Mouse (Mus musculus) lung, adult 2 months (tissue): ENCODE measurements at regions not wholly inside any gene's neighbourhood (a gene's known extent, or its start where the extent isn't known, plus 50 kb on each side); places are given as distances from the start of the nearest gene placed in this dataset.
"Not testable (repeated sequence)": the region's sequence is repeated elsewhere in the genome, so short reads cannot be mapped to it uniquely, and the experiment has no call there.

ENCODE experiments used
- DNase-seq: peaks from one replicate; pipeline ENCODE4 v3.0.0; 2022
- H3K4me1 ChIP-seq: fragments of 200-500 bp; 2 replicates; pipeline ENCODE4 v1.6.1; 2011; ENCODE audit warnings: low read length; ENCODE audit not compliant: control insufficient read depth, insufficient read depth
- H3K4me3 ChIP-seq: fragments of 200-500 bp; replicated peaks from 2 replicates; pipeline ENCODE3; 2011; ENCODE audit warnings: low read depth, mild to moderate bottlenecking, control low read depth, low read length; ENCODE audit errors: extremely low read depth
- CTCF ChIP-seq: fragments of 200-500 bp; IDR thresholded peaks from 2 replicates; pipeline ENCODE4 v1.5.1; 2011; ENCODE audit warnings: mild to moderate bottlenecking, low read length, control low read depth; ENCODE audit not compliant: insufficient read depth
- POLR2A ChIP-seq: fragments of 200-500 bp; IDR thresholded peaks from 2 replicates; pipeline ENCODE4 v1.6.1; 2011; ENCODE audit warnings: low read depth, mild to moderate bottlenecking, control low read depth, low read length, borderline replicate concordance; ENCODE audit errors: extremely low read depth
- WGBS: fragments of 180-500 bp; shearing (Covaris S2); methylation state at CpG from one replicate; pipeline ENCODE4 v1.1.7; 2018; 5-methylcytosine and 5-hydroxymethylcytosine counted together

DNA sequence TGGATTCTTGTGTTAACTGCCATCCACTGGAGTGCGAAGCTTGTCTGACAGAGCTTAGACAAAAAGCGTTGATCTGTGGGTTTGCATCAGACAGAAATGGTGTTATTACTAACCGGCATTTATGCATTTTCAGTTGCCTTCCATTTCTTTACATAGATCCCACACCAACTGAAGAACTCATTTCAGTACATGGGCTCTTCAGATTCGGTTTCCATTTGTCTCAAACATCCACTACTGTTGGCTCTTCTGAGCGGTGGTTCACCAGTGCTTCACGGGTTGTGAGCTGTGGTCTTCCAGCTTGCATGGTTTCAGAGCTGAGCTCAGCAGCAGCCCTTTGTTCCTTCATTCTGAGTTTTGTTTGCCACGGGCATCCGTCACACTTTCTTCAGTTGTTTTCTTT lies 294.4 kb downstream of the Eipr1 start:
- no peaks in the 10 kb centered on the region for H3K4me1 ChIP-seq

GRCm38 (mm10) chr12:29048596-29048995 lies 297.0 kb downstream of the Eipr1 start:
- 56% methylated on average over 4 of the region's 4 CpGs for WGBS
- not testable (repeated sequence) for H3K4me3 ChIP-seq, DNase-seq, H3K4me1 ChIP-seq

More for the DNA sequence above, 294.4 kb downstream of the Eipr1 start:
- TF ChIP-seq POLR2A: no peak
- no peak for TF ChIP-seq CTCF
- no peak for DNase-seq
- 82% methylated on average over 8 of the region's 8 CpGs for WGBS
- no peak overlapping the region for H3K4me3 ChIP-seq

- H3K4me1 ChIP-seq: no peaks in the 10 kb centered on the region
- TF ChIP-seq CTCF (no peak), POLR2A (no peak)
- H3K4me3 ChIP-seq: no peak overlapping the region
- no peak for DNase-seq
- WGBS: 12% methylated on average over 8 of the region's 8 CpGs
Measured at GRCm38 (mm10) chr12:29049105-29049511, 297.5 kb downstream of the Eipr1 start.

DNA sequence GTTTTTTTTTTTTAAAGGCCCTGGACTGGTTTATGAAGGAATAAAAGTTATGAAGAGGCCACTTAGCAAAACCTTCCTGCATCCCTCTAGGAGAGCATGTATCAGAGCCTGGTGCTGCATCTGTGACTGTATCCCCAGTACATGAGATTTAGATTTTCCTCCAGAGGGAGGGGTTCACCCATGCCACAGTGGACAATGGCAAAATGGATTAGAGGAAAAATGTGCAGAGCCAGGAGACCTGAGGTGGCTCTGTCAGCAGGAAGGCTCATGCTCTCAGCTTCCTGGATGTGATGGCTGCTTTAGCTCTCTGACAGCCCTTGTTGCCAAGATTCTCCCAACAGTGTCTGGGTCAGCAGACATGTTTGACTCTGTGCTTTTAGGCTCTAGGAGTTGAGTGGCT lies 298.2 kb downstream of the Eipr1 start:
- TF ChIP-seq POLR2A: no peak
- no peak for TF ChIP-seq CTCF

DNA sequence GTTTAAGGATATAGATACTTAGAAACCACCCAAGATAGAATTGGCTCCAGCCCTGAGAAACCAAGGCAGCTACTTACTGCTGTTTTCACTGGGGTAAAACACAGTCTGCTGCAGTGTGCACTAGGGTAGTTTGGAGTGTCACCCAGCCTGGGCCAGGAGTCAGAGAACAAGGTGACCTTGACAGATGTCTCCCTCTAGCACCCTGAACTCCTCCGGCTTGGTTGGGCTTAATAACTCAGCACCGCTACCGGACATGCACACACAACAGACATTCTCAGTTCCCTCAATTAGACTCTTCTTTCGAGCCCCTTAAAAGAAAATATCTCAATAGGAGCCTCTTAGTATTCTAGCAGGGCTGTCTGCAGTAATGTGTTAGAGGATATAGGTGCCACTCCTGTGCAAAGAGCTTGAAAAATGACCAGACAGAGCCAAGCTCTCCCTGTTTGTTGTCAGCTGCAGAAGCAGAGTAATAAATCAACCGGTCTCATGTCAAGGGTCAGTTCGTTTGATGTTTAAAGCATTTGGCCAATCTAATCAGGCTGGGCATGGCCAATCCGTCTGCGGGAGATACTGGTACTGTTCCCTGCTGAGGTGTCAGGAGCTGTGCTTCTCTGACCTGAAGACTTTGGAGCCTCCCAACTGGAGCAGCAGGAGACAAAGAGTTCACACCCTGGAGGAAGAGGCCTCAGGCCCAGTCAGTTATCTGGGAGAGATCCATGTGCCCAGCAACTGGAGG lies 299.1 kb downstream of the Eipr1 start:
- 61% methylated on average over 8 of the region's 8 CpGs for WGBS
- H3K4me1 ChIP-seq: no peaks in the 10 kb centered on the region

More for the DNA sequence above, 298.2 kb downstream of the Eipr1 start:
- no peak for DNase-seq
- no peaks in the 10 kb centered on the region for H3K4me1 ChIP-seq
- H3K4me3 ChIP-seq: no peak overlapping the region

DNA sequence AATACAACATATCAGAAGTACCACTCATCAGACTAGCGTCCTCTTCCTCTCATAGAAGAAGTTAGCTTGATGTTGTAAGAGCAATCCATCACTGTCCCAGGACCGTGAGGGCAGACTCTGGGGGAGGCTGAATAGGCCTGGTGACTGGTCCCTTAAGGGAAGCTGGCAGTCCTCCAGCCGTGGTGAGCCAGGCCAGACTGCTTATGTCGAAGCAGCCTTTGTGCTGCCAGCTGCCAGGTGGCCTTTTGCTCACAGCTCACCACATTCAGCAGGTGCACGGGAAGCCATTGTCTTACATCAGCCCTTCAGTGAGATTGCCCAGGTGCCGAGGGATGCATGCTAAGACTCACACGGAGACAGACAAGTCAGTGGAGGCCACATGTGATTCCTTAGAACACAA lies 302.8 kb downstream of the Eipr1 start:
- H3K4me3 ChIP-seq: no peak overlapping the region
- H3K4me1 ChIP-seq: no peaks in the 10 kb centered on the region
- TF ChIP-seq CTCF (no peak), POLR2A (no peak)
- WGBS: 23% methylated on average over 7 of the region's 7 CpGs
- DNase-seq: no peak

More for the DNA sequence above, 299.1 kb downstream of the Eipr1 start:
- no peak overlapping the region for H3K4me3 ChIP-seq
- TF ChIP-seq POLR2A (no peak), CTCF (no peak)
- DNase-seq: no peak

DNA sequence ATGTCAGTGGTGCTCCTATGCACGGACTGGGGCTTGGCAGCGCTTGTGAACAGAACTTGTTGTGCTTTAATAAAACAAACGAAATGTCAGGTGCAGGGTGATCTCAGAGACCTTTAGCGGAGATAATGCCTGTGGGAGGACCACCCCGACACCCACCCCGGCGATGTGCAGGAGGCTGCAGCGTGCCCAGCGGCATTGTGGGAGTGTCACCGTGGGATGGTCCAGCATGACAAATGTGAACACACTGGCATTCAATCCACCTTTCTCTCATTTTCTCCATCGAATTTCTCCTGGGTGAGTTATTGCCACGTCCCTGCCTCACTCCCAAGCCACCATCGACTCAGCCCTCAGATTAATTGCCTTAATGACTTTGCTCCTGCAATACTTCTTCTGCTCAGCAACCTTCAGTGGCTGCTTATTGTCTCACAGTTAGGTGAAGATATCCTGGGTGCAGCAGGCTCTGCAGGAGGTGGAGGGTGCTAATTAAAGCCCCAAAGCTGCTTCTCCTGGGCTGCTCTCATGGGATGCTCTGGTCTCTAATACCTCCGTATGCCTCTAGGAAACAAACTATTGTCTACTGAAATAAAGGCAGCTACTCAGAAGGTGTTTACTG lies 310.5 kb downstream of the Eipr1 start:
- TF ChIP-seq CTCF (no peak), POLR2A (no peak)
- no peaks in the 10 kb centered on the region for H3K4me1 ChIP-seq
- no peak overlapping the region for H3K4me3 ChIP-seq
- DNase-seq: no peak
- 37% methylated on average over 14 of the region's 14 CpGs for WGBS

DNA sequence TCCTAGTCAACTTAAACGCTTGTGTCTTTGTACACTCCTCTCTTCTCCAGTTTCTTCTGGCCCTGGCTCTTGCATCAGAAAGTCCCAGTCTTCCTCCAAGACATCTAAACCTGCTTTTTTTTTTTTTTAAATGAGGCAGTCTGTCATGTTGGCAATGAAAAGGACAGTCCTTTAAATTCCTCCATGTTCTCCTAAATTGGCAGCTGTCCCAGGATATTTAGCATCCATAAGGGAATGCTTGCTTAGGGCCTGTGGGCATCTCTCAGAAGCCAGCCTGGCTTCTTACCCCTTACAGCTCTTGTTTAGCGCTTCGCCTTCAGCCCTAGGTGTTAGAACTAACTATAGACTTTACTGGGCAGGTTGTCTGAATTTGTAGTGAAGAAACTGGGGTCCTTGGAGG lies 311.2 kb downstream of the Eipr1 start:
- Histone ChIP-seq H3K4me1 (no peaks in the 10 kb centered on the region), H3K4me3 (no peak overlapping the region)
- DNase-seq: no peak
- 88% methylated on average over 3 of the region's 3 CpGs for WGBS
- TF ChIP-seq POLR2A: no peak
- TF ChIP-seq CTCF: no peak

- H3K4me3 ChIP-seq: no peak overlapping the region
- no peaks in the 10 kb centered on the region for H3K4me1 ChIP-seq
- 23% methylated on average over 5 of the region's 5 CpGs for WGBS
- no peak for TF ChIP-seq POLR2A
- no peak for TF ChIP-seq CTCF
- no peak for DNase-seq
Measured at GRCm38 (mm10) chr12:29068180-29068579, 316.6 kb downstream of the Eipr1 start.
